Mouse (Mus musculus): ENCODE measurements around the gene Elmo1. TPM values are rescaled to one million over a fixed set of nuclear protein-coding genes. Genes with fewer than 3 reads are reported as not detected.

Elmo1 gene
- polyA plus RNA-seq, 1 experiment from 2014 or later = 10.6 TPM

GRCm38 (mm10) chr13:20521492-20521891 lies 431.1 kb downstream of the Elmo1 start:
- Histone ChIP-seq H3K9me3 (ENCODE audit: control insufficient read depth, low read length) (no peaks in the 10 kb centered on the region), H3K4me1 (replicated peaks; ENCODE audit: control insufficient read depth, insufficient read depth, low read length) (no peaks in the 10 kb centered on the region), H3K4me2 (no peak overlapping the region), H3K27me3 (replicated peaks; ENCODE audit: control insufficient read depth, insufficient read depth, low read length) (no peaks in the 10 kb centered on the region), H3K27ac (ENCODE audit: low read depth, low read length) (no peak overlapping the region), H3K9ac (ENCODE audit: low read depth, low read length) (no peak overlapping the region), H3K4me3 (ENCODE audit: low read depth, low read length) (no peak overlapping the region), H3K36me3 (ENCODE audit: control insufficient read depth, insufficient read depth, low read length) (no peaks in the 10 kb centered on the region)
- no peak for ATAC-seq (replicated peaks; ENCODE audit: low FRiP score)
- 91% methylated on average over 3 of the region's 3 CpGs for WGBS
- DNase-seq (ENCODE audit: low spot score) = no peak

GRCm38 (mm10) chr13:20523671-20524070 lies 433.3 kb downstream of the Elmo1 start:
- no peak overlapping the region for H3K4me3 ChIP-seq (ENCODE audit: low read depth, low read length)
- no peak overlapping the region for H3K27ac ChIP-seq (ENCODE audit: low read depth, low read length)
- no peaks in the 10 kb centered on the region for H3K9me3 ChIP-seq (ENCODE audit: control insufficient read depth, low read length)
- H3K27me3 ChIP-seq (replicated peaks; ENCODE audit: control insufficient read depth, insufficient read depth, low read length) = no peaks in the 10 kb centered on the region
- H3K9ac ChIP-seq (ENCODE audit: low read depth, low read length) = no peak overlapping the region
- 68% methylated on average over 1 of the region's 1 CpGs for WGBS
- no peaks in the 10 kb centered on the region for H3K36me3 ChIP-seq (ENCODE audit: control insufficient read depth, insufficient read depth, low read length)
- no peak for DNase-seq (ENCODE audit: low spot score)
- ATAC-seq (replicated peaks; ENCODE audit: low FRiP score) = no peak
- H3K4me2 ChIP-seq = no peak overlapping the region
- H3K4me1 ChIP-seq (replicated peaks; ENCODE audit: control insufficient read depth, insufficient read depth, low read length) = no peaks in the 10 kb centered on the region

GRCm38 (mm10) chr13:20525844-20526243 lies 435.4 kb downstream of the Elmo1 start:
- DNase-seq (ENCODE audit: low spot score) (no peak), ATAC-seq (replicated peaks; ENCODE audit: low FRiP score) (no peak)
- no peaks in the 10 kb centered on the region for H3K27me3 ChIP-seq (replicated peaks; ENCODE audit: control insufficient read depth, insufficient read depth, low read length)
- H3K4me2 ChIP-seq = no peak overlapping the region
- H3K4me3 ChIP-seq (ENCODE audit: low read depth, low read length) = no peak overlapping the region
- no peak overlapping the region for H3K9ac ChIP-seq (ENCODE audit: low read depth, low read length)
- no peaks in the 10 kb centered on the region for H3K9me3 ChIP-seq (ENCODE audit: control insufficient read depth, low read length)
- H3K27ac ChIP-seq (ENCODE audit: low read depth, low read length) = no peak overlapping the region
- no peaks in the 10 kb centered on the region for H3K36me3 ChIP-seq (ENCODE audit: control insufficient read depth, insufficient read depth, low read length)
- no peaks in the 10 kb centered on the region for H3K4me1 ChIP-seq (replicated peaks; ENCODE audit: control insufficient read depth, insufficient read depth, low read length)
- 73% methylated on average over 4 of the region's 4 CpGs for WGBS

GRCm38 (mm10) chr13:20537053-20537452 lies 446.7 kb downstream of the Elmo1 start:
- DNase-seq (ENCODE audit: low spot score) = no peak

GRCm38 (mm10) chr13:20537487-20537886 lies 447.1 kb downstream of the Elmo1 start:
- Histone ChIP-seq H3K27ac (ENCODE audit: low read depth, low read length) (no peak overlapping the region), H3K4me1 (replicated peaks; ENCODE audit: control insufficient read depth, insufficient read depth, low read length) (no peaks in the 10 kb centered on the region), H3K36me3 (ENCODE audit: control insufficient read depth, insufficient read depth, low read length) (no peaks in the 10 kb centered on the region), H3K9ac (ENCODE audit: low read depth, low read length) (no peak overlapping the region), H3K4me3 (ENCODE audit: low read depth, low read length) (no peak overlapping the region), H3K27me3 (replicated peaks; ENCODE audit: control insufficient read depth, insufficient read depth, low read length) (no peaks in the 10 kb centered on the region), H3K4me2 (no peak overlapping the region), H3K9me3 (ENCODE audit: control insufficient read depth, low read length) (no peaks in the 10 kb centered on the region)
- ATAC-seq (replicated peaks; ENCODE audit: low FRiP score) = no peak
- DNase-seq (ENCODE audit: low spot score) = no peak
- 66% methylated on average over 2 of the region's 2 CpGs for WGBS

More at GRCm38 (mm10) chr13:20537053-20537452, 446.7 kb downstream of the Elmo1 start:
- Histone ChIP-seq H3K4me1 (replicated peaks; ENCODE audit: control insufficient read depth, insufficient read depth, low read length) (no peaks in the 10 kb centered on the region), H3K4me2 (no peak overlapping the region), H3K9me3 (ENCODE audit: control insufficient read depth, low read length) (no peaks in the 10 kb centered on the region), H3K36me3 (ENCODE audit: control insufficient read depth, insufficient read depth, low read length) (no peaks in the 10 kb centered on the region), H3K27ac (ENCODE audit: low read depth, low read length) (no peak overlapping the region), H3K27me3 (replicated peaks; ENCODE audit: control insufficient read depth, insufficient read depth, low read length) (no peaks in the 10 kb centered on the region), H3K9ac (ENCODE audit: low read depth, low read length) (no peak overlapping the region), H3K4me3 (ENCODE audit: low read depth, low read length) (no peak overlapping the region)
- ATAC-seq (replicated peaks; ENCODE audit: low FRiP score) = no peak
- 82% methylated on average over 1 of the region's 1 CpGs for WGBS

- no peaks in the 10 kb centered on the region for H3K36me3 ChIP-seq (ENCODE audit: control insufficient read depth, insufficient read depth, low read length)
- H3K27ac ChIP-seq (ENCODE audit: low read depth, low read length) = no peak overlapping the region
- no peaks in the 10 kb centered on the region for H3K9me3 ChIP-seq (ENCODE audit: control insufficient read depth, low read length)
- H3K4me1 ChIP-seq (replicated peaks; ENCODE audit: control insufficient read depth, insufficient read depth, low read length) = no peaks in the 10 kb centered on the region
- no peak overlapping the region for H3K4me3 ChIP-seq (ENCODE audit: low read depth, low read length)
- no peak for ATAC-seq (replicated peaks; ENCODE audit: low FRiP score)
- H3K9ac ChIP-seq (ENCODE audit: low read depth, low read length) = no peak overlapping the region
- no peaks in the 10 kb centered on the region for H3K27me3 ChIP-seq (replicated peaks; ENCODE audit: control insufficient read depth, insufficient read depth, low read length)
- 68% methylated on average over 12 of the region's 12 CpGs for WGBS
- no peak overlapping the region for H3K4me2 ChIP-seq
- no peak for DNase-seq (ENCODE audit: low spot score)
Measured at GRCm38 (mm10) chr13:20538216-20539070, 448.0 kb downstream of the Elmo1 start.

GRCm38 (mm10) chr13:20539631-20540030 lies 449.2 kb downstream of the Elmo1 start:
- H3K4me3 ChIP-seq (ENCODE audit: low read depth, low read length) = no peak overlapping the region
- no peak overlapping the region for H3K27ac ChIP-seq (ENCODE audit: low read depth, low read length)
- DNase-seq (ENCODE audit: low spot score) (no peak), ATAC-seq (replicated peaks; ENCODE audit: low FRiP score) (no peak)
- no peaks in the 10 kb centered on the region for H3K9me3 ChIP-seq (ENCODE audit: control insufficient read depth, low read length)
- no peaks in the 10 kb centered on the region for H3K4me1 ChIP-seq (replicated peaks; ENCODE audit: control insufficient read depth, insufficient read depth, low read length)
- H3K36me3 ChIP-seq (ENCODE audit: control insufficient read depth, insufficient read depth, low read length) = no peaks in the 10 kb centered on the region
- 81% methylated on average over 2 of the region's 2 CpGs for whole genome bisulfite sequencing
- no peak overlapping the region for H3K4me2 ChIP-seq
- H3K9ac ChIP-seq (ENCODE audit: low read depth, low read length) = no peak overlapping the region
- no peaks in the 10 kb centered on the region for H3K27me3 ChIP-seq (replicated peaks; ENCODE audit: control insufficient read depth, insufficient read depth, low read length)

- no peaks in the 10 kb centered on the region for H3K9me3 ChIP-seq (ENCODE audit: control insufficient read depth, low read length)
- no peaks in the 10 kb centered on the region for H3K27me3 ChIP-seq (replicated peaks; ENCODE audit: control insufficient read depth, insufficient read depth, low read length)
- 78% methylated on average over 12 of the region's 12 CpGs for WGBS
- no peaks in the 10 kb centered on the region for H3K4me1 ChIP-seq (replicated peaks; ENCODE audit: control insufficient read depth, insufficient read depth, low read length)
- H3K27ac ChIP-seq (ENCODE audit: low read depth, low read length) = no peak overlapping the region
- H3K4me2 ChIP-seq = no peak overlapping the region
- H3K36me3 ChIP-seq (ENCODE audit: control insufficient read depth, insufficient read depth, low read length) = no peaks in the 10 kb centered on the region
- no peak overlapping the region for H3K4me3 ChIP-seq (ENCODE audit: low read depth, low read length)
- no peak overlapping the region for H3K9ac ChIP-seq (ENCODE audit: low read depth, low read length)
- DNase-seq (ENCODE audit: low spot score) = no peak
- ATAC-seq (replicated peaks; ENCODE audit: low FRiP score) = no peak
Measured at GRCm38 (mm10) chr13:20546568-20547204, 456.3 kb downstream of the Elmo1 start.

GRCm38 (mm10) chr13:20549983-20550382 lies 459.6 kb downstream of the Elmo1 start:
- H3K9me3 ChIP-seq (ENCODE audit: control insufficient read depth, low read length) = no peaks in the 10 kb centered on the region
- WGBS = 71% methylated on average over 4 of the region's 4 CpGs
- no peaks in the 10 kb centered on the region for H3K36me3 ChIP-seq (ENCODE audit: control insufficient read depth, insufficient read depth, low read length)
- ATAC-seq (replicated peaks; ENCODE audit: low FRiP score) (no peak), DNase-seq (ENCODE audit: low spot score) (no peak)
- H3K27me3 ChIP-seq (replicated peaks; ENCODE audit: control insufficient read depth, insufficient read depth, low read length) = no peaks in the 10 kb centered on the region
- no peak overlapping the region for H3K9ac ChIP-seq (ENCODE audit: low read depth, low read length)
- no peak overlapping the region for H3K4me2 ChIP-seq
- no peaks in the 10 kb centered on the region for H3K4me1 ChIP-seq (replicated peaks; ENCODE audit: control insufficient read depth, insufficient read depth, low read length)
- no peak overlapping the region for H3K27ac ChIP-seq (ENCODE audit: low read depth, low read length)
- no peak overlapping the region for H3K4me3 ChIP-seq (ENCODE audit: low read depth, low read length)
